Mouse (Mus musculus): ENCODE data around the gene Pde10a. TPM values are rescaled to one million over a fixed set of nuclear protein-coding genes. Genes with fewer than 3 reads are reported as not detected.
"Not testable (repeated sequence)": the region's sequence is repeated elsewhere in the genome, so short reads cannot be mapped to it uniquely, and the experiment has no call there.

Gene Pde10a
- total RNA-seq, 2 experiments from 2014 or later: 2.4 to 3.6 TPM

- no peak for DNase-seq
Observed at GRCm38 (mm10) chr17:8647372-8647871, 122.2 kb downstream of the Pde10a start.

GRCm38 (mm10) chr17:8648310-8648709 is 123.1 kb downstream of the Pde10a start:
- no peak for DNase-seq

- DNase-seq: peak; percentile 51 to 73
Observed at GRCm38 (mm10) chr17:8652681-8653262, 127.6 kb downstream of the Pde10a start.

- no peak for DNase-seq
Observed at GRCm38 (mm10) chr17:8657661-8658060, 132.5 kb downstream of the Pde10a start.

- peak in 1 of 2 experiments; percentile 6 for DNase-seq
Observed at GRCm38 (mm10) chr17:8658751-8659454, 133.7 kb downstream of the Pde10a start.

GRCm38 (mm10) chr17:8666912-8667311 is 141.7 kb downstream of the Pde10a start:
- DNase-seq: no peak

GRCm38 (mm10) chr17:8674651-8675050 is 149.5 kb downstream of the Pde10a start:
- peak; percentile 23 to 66 for DNase-seq

GRCm38 (mm10) chr17:8686356-8686755 is 161.2 kb downstream of the Pde10a start:
- DNase-seq: no peak

- no peak for DNase-seq
Observed at GRCm38 (mm10) chr17:8688096-8688495, 162.9 kb downstream of the Pde10a start.

- DNase-seq: no peak
Observed at GRCm38 (mm10) chr17:8698265-8698664, 173.1 kb downstream of the Pde10a start.

- no peak for DNase-seq
Observed at GRCm38 (mm10) chr17:8698793-8699192, 173.6 kb downstream of the Pde10a start.

GRCm38 (mm10) chr17:8701096-8701495 is 175.9 kb downstream of the Pde10a start:
- DNase-seq: no peak

GRCm38 (mm10) chr17:8702503-8702902 is 177.3 kb downstream of the Pde10a start:
- DNase-seq: no peak

- DNase-seq: no peak
Observed at GRCm38 (mm10) chr17:8708006-8708405, 182.8 kb downstream of the Pde10a start.

- not testable (repeated sequence) for DNase-seq
Observed at GRCm38 (mm10) chr17:8712734-8713133, 187.6 kb downstream of the Pde10a start.

- no peak for DNase-seq
Observed at GRCm38 (mm10) chr17:8720961-8721360, 195.8 kb downstream of the Pde10a start.

GRCm38 (mm10) chr17:8724464-8724974 is 199.3 kb downstream of the Pde10a start:
- no peak for DNase-seq

- DNase-seq: no peak
Observed at GRCm38 (mm10) chr17:8728646-8729045, 203.5 kb downstream of the Pde10a start.

GRCm38 (mm10) chr17:8729808-8730207 is 204.6 kb downstream of the Pde10a start:
- DNase-seq: no peak

- DNase-seq: no peak
Observed at GRCm38 (mm10) chr17:8731073-8731472, 205.9 kb downstream of the Pde10a start.

GRCm38 (mm10) chr17:8736259-8736658 is 211.1 kb downstream of the Pde10a start:
- DNase-seq: no peak

- no peak for DNase-seq
Observed at GRCm38 (mm10) chr17:8742772-8743171, 217.6 kb downstream of the Pde10a start.

GRCm38 (mm10) chr17:8745334-8745733 is 220.2 kb downstream of the Pde10a start:
- DNase-seq: no peak

GRCm38 (mm10) chr17:8749426-8749825 is 224.3 kb downstream of the Pde10a start:
- DNase-seq: no peak

All from heart, adult 18-20 months (tissue).